Mouse (Mus musculus): ENCODE data around the gene Dgka.

Dgka gene

DNA sequence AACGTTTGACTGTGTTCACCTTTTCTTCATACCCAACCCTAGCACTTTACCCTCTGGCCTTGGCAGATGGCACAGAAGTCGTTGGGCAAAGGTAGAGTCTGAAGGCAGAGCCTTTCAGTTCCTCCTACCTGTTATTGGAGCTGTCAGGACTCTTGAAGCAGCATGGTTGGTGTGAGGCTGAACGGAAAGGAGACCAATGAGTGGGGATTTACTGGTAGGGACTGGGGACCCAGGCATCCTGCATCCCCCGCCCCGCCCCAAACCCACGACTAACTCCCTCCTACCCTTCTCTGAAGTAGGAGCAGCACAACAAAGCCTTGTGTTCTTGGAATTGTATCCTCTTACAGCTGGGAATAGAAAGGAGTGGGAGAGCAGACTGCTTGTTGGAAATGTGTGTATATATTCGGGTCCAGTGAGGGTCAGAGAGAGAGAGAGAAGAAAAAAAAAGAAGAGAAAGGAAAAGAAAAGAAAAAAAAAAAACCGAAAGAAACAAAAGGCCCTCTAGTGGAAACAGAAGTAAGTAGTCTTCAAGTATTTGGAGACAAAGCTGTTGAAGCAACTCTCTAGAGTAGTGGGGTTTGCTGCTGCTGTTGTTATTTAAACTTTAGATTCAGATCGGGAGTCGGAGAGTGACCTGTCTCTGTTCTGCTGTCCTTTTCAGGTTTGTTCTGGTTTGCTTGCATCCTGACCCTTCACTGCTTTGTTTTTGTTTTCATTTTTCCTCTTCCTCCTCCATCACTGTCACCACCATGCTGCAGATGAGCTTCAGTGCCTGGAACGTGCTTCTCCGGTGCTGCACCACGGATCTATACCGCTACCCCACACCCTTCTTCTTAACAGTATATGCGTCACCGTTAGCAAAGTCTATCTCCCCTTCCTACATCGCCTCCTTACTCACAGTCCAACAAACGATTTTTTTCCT, at the start of gene Dgka:
Gene Dgka, minus strand, starts transcription at position 176 of the 922 bp plus-strand sequence.
- no peak for DNase-seq (ENCODE audit: low spot score)

DNA sequence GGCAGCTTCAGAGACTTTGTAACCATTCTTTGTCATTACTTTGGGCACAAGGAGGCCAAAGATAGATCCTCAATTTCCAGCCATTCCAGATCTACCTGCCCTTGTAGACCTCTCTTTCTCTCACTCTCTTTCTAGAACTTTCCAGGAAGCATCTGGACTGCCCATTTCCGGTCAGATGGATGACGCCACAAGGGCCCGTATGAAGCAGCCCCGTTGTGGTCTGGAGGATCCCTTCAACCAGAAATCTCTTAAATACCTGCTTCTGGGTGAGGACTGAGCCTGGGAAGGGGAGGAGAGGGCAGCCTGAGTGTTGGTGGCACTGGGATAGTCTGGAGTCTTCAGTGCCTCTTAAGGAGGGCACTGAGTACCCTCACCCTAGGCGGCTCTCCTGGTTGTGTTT, 49.7 kb upstream of the Dgka start:
- DNase-seq (ENCODE audit: low spot score): no peak

DNA sequence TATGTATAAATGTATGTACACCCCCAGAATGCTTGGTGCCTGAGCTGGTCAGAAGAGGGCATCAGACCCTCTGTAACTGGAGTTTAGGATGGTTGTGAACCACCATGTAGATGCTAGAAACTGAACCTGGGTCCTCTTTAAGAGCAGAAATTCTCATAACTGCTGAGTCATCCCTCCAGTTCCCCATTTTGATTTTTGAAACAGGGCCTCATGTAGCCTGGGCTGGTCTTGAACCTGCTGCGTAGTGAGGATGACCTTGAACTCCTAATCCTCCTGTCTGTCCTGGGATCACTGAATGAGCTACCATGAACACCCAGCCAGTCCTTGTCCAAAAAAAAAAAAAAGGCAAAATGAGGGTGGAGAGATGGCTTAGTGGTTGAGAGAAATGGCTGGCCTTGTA, 48.6 kb upstream of the Dgka start:
- no peak for DNase-seq (ENCODE audit: low spot score)

DNA sequence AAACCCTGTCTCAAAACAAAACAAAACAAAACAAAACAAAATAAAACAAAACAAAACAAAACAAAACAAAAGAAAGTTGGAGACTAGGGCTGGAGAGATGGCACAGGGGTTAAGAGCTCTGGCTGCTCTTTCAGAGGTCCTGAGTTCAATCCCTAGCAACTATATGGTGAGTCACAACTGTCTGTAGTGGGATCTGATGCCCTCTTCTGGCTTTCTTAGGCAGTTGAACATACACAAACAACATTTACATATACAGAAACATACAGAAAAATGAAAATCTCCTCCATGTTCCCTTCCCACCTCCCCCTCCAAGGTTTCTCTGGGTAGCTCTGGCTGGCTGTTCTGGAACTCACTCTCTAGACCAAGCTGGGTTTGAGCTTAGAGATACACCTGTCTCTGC, 47.4 kb upstream of the Dgka start:
- DNase-seq (ENCODE audit: low spot score): no peak

DNA sequence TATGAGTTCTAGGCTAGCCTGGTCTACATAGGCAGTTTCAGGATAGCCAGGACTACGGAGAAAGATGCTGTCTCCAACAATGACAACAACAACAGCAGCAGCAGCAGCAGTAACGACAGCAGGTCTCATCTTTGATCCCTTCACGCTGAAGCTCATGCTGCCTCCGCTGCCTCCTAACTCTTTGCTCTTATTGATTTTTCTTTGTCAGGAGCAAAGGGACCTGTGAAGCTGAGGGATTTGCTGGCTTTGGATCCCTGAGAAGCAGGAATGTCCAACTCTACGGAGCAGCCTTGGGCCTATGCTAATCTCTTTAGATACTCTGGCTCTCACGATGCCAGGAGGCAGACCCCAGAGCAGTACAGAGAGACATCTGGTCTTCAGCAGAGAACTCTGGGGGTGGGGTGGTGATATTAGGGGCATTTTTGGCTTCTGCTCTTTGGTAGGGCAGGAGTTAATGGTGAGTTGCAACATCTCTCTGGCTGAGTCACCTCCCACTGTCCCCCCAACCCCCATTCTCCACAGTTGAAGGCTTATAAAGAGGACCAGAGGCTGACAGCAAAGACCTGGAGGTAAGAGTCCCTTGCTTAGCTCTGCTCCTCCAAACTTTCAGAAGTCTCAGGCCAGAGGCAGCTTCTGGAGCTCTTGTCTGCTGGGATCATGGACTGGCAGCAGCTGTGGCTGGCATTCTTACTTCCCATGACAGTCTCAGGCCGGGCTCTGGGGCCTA, 45.9 kb upstream of the Dgka start, which contains the start of gene Mmp19:
Gene Mmp19, plus strand, starts transcription at position 513 of the 727 bp plus-strand sequence.
- no peak for DNase-seq (ENCODE audit: low spot score)

DNA sequence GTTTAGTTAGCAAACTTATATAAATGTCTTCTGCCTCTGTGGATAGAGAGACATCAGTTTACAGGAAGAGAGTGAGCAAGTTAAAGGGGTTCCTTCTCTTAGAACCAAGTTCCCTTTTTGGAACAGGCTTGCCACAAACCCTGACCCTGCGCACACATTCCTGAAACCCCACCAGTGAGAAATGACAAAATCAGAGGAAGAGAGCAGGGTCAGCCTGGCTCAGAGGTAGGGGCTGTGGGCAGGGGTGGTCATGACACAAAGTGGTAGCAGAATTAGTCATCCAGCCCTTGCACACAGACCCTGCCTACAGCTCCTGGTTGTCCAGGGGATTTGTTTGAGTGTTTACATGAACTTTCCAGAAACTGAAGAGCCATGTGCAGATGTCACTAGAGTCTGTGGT, 35.5 kb upstream of the Dgka start:
- DNase-seq (ENCODE audit: low spot score): no peak

DNA sequence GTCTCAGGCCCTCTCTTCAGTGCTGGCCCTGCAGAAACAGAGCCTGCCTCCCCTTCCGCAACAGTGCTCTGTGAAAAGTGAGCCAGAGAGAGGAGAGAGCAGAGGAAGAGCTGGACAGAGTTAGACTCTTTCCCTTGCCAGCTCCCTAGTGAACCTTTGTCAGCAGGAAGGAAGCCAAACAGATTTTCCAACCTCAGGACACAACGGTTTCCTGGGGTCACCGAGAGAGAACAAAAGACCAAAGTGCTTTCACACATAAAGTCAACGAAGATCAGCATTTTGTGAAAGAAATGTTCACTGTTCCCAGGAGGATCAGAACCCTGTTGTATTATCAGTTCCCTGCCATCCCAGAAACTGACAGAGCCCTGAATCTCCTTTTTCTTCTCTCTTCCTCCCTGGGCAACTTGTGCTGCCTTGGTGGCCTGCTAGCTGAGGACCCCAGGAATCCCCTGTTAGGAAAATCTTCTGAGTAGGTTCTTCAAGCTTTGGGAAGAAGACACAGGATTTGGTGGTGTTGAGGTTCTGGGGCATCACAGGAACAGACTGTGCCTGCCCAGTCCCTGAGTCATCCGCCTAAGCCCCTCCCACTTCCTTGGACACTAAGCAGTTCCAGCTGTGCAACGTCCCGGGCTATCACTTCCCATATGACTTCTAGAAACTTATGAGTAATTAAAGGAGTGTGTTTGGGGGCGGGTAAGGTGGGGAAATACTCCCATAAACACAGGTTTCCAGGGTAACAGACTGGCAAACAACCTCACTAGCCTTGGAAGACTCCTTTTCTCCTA, 34.5 kb upstream of the Dgka start:
- peak; percentile 65 for DNase-seq (ENCODE audit: low spot score)

DNA sequence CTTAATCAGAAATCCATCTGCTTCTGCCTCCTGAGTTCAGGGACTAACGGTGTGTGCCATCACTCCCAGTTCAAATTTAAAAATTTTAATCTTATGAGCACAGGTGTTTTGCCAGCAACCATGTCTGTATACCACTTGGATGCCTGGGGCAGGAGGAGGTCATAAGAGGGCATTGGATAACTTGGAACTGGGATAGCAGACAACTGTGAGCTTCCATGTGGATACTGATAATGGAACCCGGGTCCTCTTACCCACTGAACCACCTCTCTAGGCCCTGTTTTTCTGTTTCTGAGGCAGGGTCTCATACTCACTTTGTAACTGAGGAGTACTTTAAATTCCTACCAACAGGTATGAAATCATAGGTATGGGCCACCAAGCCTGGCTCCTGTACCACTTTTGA, 33.8 kb upstream of the Dgka start:
- DNase-seq (ENCODE audit: low spot score): no peak

DNA sequence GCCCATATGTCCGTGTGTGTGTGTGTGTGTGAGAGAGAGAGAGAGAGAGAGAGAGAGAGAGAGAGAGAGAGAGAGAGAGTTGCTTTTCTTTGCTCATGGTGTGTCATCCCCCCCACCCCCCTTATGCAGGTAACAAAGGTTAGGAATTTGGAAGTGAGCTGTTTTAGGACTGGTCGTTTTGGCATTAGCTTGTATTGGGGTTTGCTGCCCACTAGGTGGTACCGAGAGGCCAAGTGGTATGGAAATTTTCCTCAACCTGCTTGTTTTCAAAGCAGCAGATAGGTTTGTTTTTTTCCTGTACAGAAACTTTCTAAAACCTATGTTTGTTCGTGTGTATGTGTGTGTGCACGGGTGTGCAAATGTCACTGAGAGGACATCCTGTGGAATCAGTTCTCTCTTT, 29.0 kb upstream of the Dgka start:
- no peak for DNase-seq (ENCODE audit: low spot score)

DNA sequence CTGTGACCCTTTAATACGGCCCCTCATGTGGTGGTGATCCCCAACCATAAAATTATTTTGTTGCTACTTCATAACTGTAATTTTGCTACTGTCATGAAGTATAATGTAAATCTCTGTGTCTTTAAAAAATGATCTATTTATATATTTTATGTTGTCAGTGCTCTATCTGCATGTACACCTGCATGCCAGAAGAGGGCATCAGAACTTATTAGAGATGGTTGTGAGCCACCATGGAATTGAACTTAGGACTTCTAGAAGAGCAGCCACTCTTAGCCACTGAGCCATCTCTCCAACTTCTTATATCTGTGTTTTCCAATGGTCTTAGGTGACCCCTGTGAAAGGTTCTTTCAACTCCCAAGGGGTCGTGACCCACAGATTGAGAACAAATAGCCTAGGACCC, 28.2 kb upstream of the Dgka start:
- DNase-seq (ENCODE audit: low spot score): no peak

DNA sequence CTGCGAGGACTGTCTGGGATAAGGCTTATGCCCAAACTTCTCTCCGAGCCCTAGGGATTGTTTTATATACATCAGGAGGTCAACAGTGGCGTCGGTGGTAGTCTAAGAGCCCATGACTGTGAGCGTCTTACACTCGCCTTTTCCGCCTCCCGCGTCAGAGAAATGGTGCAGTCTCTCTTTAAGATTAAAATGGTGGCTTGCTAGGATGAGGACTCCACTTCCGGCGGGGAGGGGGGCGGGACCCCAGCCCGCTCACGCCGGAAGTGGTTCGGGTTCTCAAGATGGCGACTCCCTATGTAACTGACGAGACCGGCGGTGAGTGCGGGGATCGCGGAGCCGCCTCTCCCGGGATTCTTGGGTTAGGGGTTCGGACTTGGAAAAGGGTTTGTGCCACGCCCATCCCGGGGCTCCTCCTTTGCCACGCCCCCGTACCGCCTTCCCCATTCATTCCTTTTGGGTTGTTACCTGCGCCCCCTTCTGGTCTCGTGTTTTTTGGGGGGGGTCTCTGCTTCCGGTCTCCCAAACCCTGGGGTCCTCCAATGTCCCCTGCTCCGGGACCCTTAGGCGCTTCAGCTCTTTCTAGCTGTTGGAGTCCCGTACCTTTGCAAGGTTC, 3.7 kb upstream of the Dgka start:
- peak; percentile 45 for DNase-seq (ENCODE audit: low spot score)

DNA sequence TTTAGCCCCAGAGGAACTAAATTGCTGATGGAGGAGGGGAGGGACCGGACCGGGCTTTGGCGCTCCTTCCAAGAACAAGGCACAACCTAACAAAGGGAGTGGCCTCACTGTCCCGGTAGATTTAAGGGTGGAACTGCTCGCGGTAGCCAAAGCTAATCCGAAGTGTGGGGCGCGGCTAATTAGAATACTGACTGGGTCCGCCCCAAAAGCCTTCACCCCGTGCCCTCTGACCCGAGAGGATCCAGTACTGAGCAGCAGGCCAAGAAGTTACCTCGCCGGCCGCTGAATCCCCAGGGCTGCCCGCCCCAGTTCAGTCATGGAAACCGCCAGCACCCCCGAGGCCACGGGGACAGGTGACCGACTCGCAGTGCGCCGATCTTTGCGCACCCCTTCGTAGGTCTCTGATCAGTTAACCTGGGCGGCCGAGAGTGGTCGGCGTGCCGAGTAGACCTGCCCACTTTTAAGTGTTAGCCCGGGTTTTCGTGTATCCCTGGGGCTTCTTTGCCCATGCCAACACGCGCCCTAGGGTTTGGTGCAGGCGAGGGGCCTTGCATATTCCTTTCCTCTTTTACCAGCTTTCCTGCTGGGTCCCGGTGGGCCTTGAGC, 3.1 kb upstream of the Dgka start, which contains the start of gene Pym1:
Gene Pym1, plus strand, starts transcription at position 244 of the 606 bp plus-strand sequence.
- peak; percentile 65 for DNase-seq (ENCODE audit: low spot score)

DNA sequence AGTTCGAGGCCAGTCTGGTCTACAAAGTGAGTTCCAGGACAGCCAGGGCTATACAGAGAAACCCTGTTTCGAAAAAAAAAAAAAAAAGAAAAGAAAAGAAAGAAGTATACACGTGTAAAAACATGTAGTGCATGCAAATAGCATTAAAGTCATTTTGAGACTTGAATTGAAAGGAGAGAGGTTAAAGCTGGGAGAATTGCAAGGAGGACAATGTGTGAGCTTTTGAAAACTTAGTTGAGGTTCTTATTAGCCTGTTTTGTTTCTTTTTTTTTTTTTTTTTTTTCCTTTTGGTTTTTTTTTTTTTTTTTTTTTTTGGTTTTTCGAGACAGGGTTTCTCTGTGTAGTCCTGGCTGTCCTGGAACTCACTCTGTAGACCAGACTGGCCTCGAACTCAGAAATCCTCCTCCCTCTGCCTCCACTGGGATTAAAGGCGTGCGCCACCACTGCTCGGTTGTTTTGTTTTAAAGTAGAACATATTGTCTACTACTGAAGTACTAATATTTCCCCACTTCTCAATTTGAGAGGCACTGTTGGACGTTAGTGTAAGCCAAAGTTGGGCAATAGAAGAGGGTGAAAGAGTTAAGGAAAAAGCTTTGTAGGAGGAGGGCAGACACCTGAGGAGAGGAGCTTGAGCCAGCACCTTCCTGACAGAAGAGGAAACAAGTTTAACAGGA, 2.5 kb upstream of the Dgka start:
- DNase-seq (ENCODE audit: low spot score): no peak

DNA sequence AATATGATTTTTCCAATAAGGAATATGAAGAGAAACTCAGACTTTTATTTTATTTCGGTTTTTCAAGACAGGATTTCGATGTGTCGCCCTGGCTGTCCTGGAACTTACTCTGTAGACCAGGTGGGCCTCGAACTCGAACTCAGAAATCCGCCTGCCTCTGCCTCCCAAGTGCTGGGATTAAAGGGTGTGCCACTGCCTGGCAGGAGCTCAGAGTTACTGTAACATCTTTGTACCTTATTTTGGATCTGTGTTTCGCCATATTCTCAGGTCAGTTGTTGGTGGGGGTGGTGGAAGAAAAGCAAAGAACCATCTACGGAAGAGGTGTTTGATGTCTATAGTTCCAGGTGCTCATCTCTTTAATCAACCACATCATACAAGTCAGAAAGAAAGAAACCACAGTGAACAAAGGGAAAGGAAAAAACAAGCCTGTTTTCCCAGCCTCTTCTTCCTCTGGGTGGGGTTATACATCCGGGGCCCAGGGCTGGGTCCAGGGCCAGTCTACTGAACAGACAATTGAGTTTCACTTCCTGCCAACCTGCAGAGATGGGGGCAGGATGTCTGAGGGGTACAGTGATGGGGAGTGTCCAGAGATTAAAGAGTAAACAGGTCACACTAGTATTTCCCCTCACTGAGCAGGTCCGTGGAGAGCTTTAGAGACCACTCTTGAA, 1.4 kb upstream of the Dgka start:
- no peak for DNase-seq (ENCODE audit: low spot score)

DNA sequence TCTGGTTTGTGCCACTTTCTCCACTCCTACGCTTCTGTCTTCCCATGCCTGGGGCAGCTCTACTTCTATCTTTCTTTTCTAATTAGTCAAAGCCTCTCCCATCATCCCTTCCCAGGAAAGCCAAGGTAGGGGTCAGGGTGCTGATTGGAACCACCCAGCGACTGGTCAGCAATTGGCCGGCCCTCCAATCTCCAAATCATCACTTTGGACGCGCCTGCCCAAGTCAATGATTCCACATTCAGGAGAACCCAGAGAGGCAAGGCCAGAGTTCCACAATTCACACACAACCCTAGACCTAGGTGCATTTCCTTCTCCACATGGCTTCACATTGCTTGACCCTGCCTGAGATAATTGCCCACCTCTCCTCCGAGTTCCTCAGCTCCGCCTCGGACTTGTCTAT, 444 bp downstream of the Dgka start:
- no peak for DNase-seq (ENCODE audit: low spot score)

DNA sequence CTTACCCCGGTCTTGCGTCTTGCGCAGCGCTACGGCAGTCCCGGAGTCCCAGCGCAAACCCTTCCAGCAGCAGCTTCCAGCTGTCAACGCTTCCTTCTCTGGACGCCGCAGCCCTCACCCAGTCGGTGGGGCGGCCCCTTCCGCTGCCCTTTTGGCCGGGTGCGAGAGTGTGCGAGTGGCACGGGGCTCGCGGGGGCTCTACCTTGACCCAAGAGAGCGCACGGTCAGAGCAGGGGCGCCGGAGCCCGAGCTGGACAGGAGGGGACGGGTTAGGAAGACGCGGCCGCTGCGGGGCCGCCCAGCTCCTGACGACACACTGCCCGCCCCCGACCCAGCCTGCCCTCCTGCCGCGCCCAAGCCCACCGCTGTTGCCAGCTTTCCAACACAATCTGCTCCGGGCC, 864 bp downstream of the Dgka start:
- DNase-seq (ENCODE audit: low spot score): peak; percentile 41

DNA sequence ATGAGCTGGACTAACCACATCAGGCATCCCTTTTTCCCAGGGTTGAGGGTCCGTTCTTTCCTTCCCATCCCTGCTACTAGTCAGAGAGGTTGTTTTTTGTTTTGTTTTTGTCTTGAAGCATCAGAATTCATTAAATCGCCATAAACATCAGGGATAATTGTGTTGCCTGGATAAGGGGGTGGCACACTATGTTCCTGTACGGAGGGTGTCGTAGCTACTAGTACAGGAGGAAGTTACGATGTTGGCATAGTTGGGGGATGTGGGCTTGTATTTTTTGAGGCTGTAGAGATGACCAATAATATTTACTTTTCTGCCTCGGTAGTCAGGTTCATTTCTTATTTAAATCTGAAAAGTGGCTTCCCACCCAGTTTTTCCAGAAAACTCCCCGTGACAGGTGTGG, 1.4 kb downstream of the Dgka start:
- DNase-seq (ENCODE audit: low spot score): no peak

DNA sequence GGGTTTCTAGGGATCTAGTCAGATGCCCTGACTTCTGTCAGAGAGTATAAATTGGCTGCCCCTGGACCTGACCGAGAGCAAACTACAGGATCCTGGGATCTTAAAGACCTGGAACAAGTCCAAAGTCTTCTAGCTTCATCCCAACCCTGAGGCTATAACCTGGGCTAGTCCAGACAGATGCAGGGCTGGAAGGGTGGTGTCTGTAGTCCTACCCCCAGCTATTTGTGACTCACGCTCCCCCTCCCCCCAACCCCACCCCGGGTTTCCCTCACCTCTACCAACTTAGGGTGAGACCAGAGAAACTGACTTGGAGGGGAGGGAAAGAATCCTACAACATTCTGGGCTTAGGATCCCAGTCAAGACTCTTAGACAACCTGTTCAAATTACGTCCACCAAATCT, 2.0 kb downstream of the Dgka start:
- DNase-seq (ENCODE audit: low spot score): no peak

DNA sequence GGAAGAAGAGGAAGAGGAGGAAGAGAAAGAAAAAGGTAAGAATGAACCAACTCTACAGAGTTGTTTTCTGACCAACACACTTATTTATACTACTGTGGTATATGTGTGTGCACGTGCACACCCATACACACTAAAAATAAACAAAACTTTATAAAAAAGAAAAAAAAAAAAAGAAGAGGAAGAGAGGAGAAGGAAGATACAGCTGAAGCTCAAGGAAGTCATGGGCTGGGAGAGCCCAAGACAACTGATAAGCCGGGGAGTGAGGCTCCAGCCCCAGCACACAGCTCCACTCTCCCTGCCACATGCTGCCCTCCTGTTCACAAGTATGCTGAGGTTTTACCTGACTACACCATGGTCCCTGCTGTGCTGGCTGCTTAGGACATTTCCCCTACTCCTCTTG, 4.4 kb downstream of the Dgka start:
- DNase-seq (ENCODE audit: low spot score): no peak

DNA sequence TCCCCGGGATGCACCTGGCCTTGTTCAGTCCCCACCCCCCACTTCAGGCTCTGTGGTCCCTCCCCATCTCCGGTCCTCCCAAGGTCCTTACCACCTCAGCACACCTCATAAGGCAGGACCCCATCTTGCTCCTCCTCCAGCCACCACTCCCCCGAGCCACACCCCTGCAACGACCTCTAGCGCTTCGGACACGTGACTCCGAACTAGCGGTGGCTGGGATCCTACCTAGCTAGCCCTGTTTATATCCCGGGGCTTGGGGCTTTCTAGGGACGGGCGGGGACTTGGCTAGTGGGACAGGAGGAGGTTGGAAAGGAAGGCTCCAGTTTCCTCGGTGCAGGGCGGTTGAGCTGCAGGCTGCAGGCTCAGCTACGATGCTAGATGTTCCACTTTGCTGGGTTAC, 7.2 kb downstream of the Dgka start:
- DNase-seq (ENCODE audit: low spot score): no peak
